Mouse (Mus musculus) liver, embryonic 15.5 days (tissue): ENCODE results near the gene Lrrk1. TPM values are rescaled to one million over a fixed set of nuclear protein-coding genes. Genes with fewer than 3 reads are reported as not detected.
A peak's percentile ranks its signal among the peaks of the same experiment; 100 is the strongest.

Experiments used
- ATAC-seq: fragments of 200-750 bp; cut with Nextera tagmentation; 2 replicates; pipeline ENCODE4 v1.8.0; 2017; ENCODE audit warnings: moderate number of reproducible peaks, mild to moderate bottlenecking, moderate library complexity; ENCODE audit not compliant: insufficient read depth
- H3K27ac ChIP-seq: fragments of 300-500 bp; sonication (generic); replicated peaks from 2 replicates; pipeline ENCODE4 v1.5.1; 2015; ENCODE audit warnings: mild to moderate bottlenecking, inconsistent platforms
- H3K27me3 ChIP-seq: fragments of 300-500 bp; sonication (generic); 2 replicates; pipeline ENCODE4 v1.6.1; 2015; ENCODE audit warnings: mild to moderate bottlenecking, inconsistent platforms
- H3K36me3 ChIP-seq: fragments of 300-500 bp; sonication (generic); replicated peaks from 2 replicates; pipeline ENCODE4 v1.6.1; 2015; ENCODE audit warnings: moderate library complexity, mild to moderate bottlenecking, inconsistent platforms
- H3K4me1 ChIP-seq: fragments of 300-500 bp; sonication (generic); replicated peaks from 2 replicates; pipeline ENCODE4 v1.6.1; 2015; ENCODE audit warnings: inconsistent platforms
- H3K4me2 ChIP-seq: fragments of 300-500 bp; sonication (generic); 2 replicates; pipeline ENCODE4 v1.6.1; 2015; ENCODE audit warnings: moderate library complexity, mild to moderate bottlenecking, inconsistent platforms
- H3K4me3 ChIP-seq: fragments of 300-500 bp; sonication (generic); replicated peaks from 2 replicates; pipeline ENCODE4 v1.5.1; 2015; ENCODE audit warnings: mild to moderate bottlenecking, inconsistent platforms
- H3K9ac ChIP-seq: fragments of 300-500 bp; sonication (generic); 2 replicates; pipeline ENCODE4 v1.6.1; 2015; ENCODE audit warnings: moderate library complexity, mild to moderate bottlenecking, inconsistent platforms
- H3K9me3 ChIP-seq: fragments of 300-500 bp; sonication (generic); replicated peaks from 2 replicates; pipeline ENCODE4 v1.6.1; 2016; ENCODE audit warnings: inconsistent platforms
- WGBS: fragments of 180-500 bp; shearing (Covaris S2); methylation state at CpG from one replicate; pipeline ENCODE4 v1.1.7; 2015; ENCODE audit warnings: mixed read lengths; ENCODE audit not compliant: insufficient replicate concordance; 5-methylcytosine and 5-hydroxymethylcytosine counted together
- polyA plus RNA-seq: library from polyadenylated mRNA; unstranded; fragments of >200 nt; fragmentation: Nextera tagmentation; extraction: Ambion mirVana; gene quantifications from 2 replicates; pipeline ENCODE4 v1.2.1, GENCODE M21; 2015

The Lrrk1 gene
- polyA plus RNA-seq, 1 experiment from 2014 or later: 4.7 TPM

- Histone ChIP-seq H3K9ac (peak overlapping the region; percentile 42), H3K9me3 (no peaks in the 10 kb centered on the region), H3K4me1 (peaks cover 27% of the 10 kb centered on the region), H3K4me3 (no peak overlapping the region), H3K4me2 (peak overlapping the region; percentile 54), H3K27ac (peak overlapping the region; percentile 85), H3K36me3 (peaks cover 11% of the 10 kb centered on the region), H3K27me3 (no peaks in the 10 kb centered on the region)
- peak; percentile 99 for ATAC-seq
- WGBS: 61% methylated on average over 6 of the region's 6 CpGs
These were observed 121.0 kb downstream of the Lrrk1 start for GRCm38 (mm10) chr7:66266942-66267850.

GRCm38 (mm10) chr7:66263421-66263820 is 124.7 kb downstream of the Lrrk1 start:
- H3K9me3 ChIP-seq: no peaks in the 10 kb centered on the region
- WGBS: 61% methylated on average over 5 of the region's 5 CpGs
- no peaks in the 10 kb centered on the region for H3K27me3 ChIP-seq
- no peak overlapping the region for H3K4me3 ChIP-seq
- peaks cover 31% of the 10 kb centered on the region for H3K4me1 ChIP-seq
- peaks cover 12% of the 10 kb centered on the region; the same call in 1 of the 2 replicates for H3K36me3 ChIP-seq
- H3K9ac ChIP-seq: no peak overlapping the region
- no peak overlapping the region for H3K27ac ChIP-seq
- no peak overlapping the region for H3K4me2 ChIP-seq
- no peak for ATAC-seq

- Histone ChIP-seq H3K27ac (no peak overlapping the region), H3K4me3 (no peak overlapping the region), H3K9me3 (no peaks in the 10 kb centered on the region), H3K4me1 (peaks cover 24% of the 10 kb centered on the region), H3K4me2 (no peak overlapping the region), H3K36me3 (peaks cover 12% of the 10 kb centered on the region; the same call in 1 of the 2 replicates), H3K9ac (no peak overlapping the region), H3K27me3 (no peaks in the 10 kb centered on the region)
- ATAC-seq: no peak
- 79% methylated on average over 13 of the region's 13 CpGs for WGBS
These were observed 125.5 kb downstream of the Lrrk1 start for GRCm38 (mm10) chr7:66262570-66263156.

DNA sequence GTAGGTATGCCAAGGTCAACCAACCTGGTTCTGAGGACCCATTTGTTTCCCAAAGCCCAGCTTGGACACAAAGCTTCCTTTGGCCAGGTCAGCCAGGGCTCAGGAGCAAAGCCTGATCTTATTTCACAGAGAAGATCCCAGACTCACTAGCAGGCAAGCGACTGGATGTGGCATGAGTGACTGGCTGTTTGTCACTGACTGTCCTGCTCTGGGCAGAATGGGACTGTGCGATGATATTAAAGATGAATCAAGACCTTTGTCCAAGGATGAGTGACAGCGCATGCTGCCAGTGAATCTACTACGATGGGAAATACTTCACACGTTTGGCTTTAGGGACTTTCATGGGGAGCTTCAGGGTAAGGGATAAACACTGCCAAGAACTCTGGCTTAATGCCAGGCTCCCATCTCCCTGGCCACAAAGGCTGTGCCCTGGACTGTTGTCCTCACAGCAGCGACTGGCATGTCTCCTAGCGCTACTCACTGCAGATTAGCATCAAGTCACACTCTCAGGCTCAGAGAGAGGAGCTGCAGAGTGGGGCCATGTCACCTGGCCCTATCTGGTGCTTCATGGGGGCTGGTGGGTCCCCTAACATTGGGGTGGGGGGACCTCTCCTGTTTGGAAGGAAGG is 127.3 kb downstream of the Lrrk1 start:
- Histone ChIP-seq H3K27ac (no peak overlapping the region), H3K4me1 (peaks cover 6% of the 10 kb centered on the region; the same call in 1 of the 2 replicates), H3K9ac (no peak overlapping the region), H3K9me3 (no peaks in the 10 kb centered on the region), H3K4me2 (no peak overlapping the region), H3K27me3 (no peaks in the 10 kb centered on the region), H3K36me3 (0 out of 2 replicates have a peak, but pooled peaks cover 12% of the 10 kb centered on the region), H3K4me3 (no peak overlapping the region)
- ATAC-seq: no peak
- WGBS: 79% methylated on average over 7 of the region's 7 CpGs

GRCm38 (mm10) chr7:66260295-66260694 is 127.9 kb downstream of the Lrrk1 start:
- Histone ChIP-seq H3K9me3 (no peaks in the 10 kb centered on the region), H3K36me3 (0 out of 2 replicates have a peak, but pooled peaks cover 12% of the 10 kb centered on the region), H3K4me3 (no peak overlapping the region), H3K9ac (no peak overlapping the region), H3K4me1 (peaks cover 6% of the 10 kb centered on the region; the same call in 1 of the 2 replicates), H3K27me3 (no peaks in the 10 kb centered on the region), H3K27ac (no peak overlapping the region), H3K4me2 (no peak overlapping the region)
- no peak for ATAC-seq
- WGBS: 67% methylated on average over 8 of the region's 8 CpGs

GRCm38 (mm10) chr7:66259436-66260206 is 128.5 kb downstream of the Lrrk1 start:
- no peak overlapping the region for H3K9ac ChIP-seq
- H3K4me1 ChIP-seq: peaks cover 6% of the 10 kb centered on the region; the same call in 1 of the 2 replicates
- no peaks in the 10 kb centered on the region for H3K27me3 ChIP-seq
- H3K9me3 ChIP-seq: no peaks in the 10 kb centered on the region
- WGBS: 82% methylated on average over 14 of the region's 14 CpGs
- H3K36me3 ChIP-seq: 0 out of 2 replicates have a peak, but pooled peaks cover 12% of the 10 kb centered on the region
- no peak overlapping the region for H3K4me3 ChIP-seq
- H3K4me2 ChIP-seq: no peak overlapping the region
- H3K27ac ChIP-seq: no peak overlapping the region
- ATAC-seq: no peak

DNA sequence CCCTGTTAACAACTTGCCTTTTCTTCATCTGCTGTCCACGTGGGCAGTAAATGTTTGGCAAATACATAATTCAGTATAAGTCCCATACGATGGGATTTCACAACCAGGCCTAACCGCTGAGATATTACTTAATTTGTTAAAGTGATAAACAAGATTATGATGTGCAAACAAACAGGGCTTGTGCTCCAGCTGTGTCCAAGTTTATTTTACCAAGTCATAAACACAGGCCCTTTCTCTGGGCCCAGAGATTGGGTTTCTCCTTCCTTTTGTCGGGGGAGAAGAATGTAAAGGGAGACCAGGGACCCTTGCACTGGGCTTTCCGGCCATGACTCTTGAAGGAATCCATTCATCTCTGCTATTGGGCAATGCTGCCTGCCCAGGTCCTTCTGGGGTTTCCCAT is 129.2 kb downstream of the Lrrk1 start:
- H3K36me3 ChIP-seq: 0 out of 2 replicates have a peak, but pooled peaks cover 12% of the 10 kb centered on the region
- no peaks in the 10 kb centered on the region for H3K9me3 ChIP-seq
- peaks cover 7% of the 10 kb centered on the region for H3K4me1 ChIP-seq
- H3K27ac ChIP-seq: no peak overlapping the region
- no peak overlapping the region for H3K9ac ChIP-seq
- H3K4me3 ChIP-seq: no peak overlapping the region
- ATAC-seq: no peak
- 63% methylated on average over 5 of the region's 5 CpGs for WGBS
- H3K4me2 ChIP-seq: no peak overlapping the region
- H3K27me3 ChIP-seq: no peaks in the 10 kb centered on the region

DNA sequence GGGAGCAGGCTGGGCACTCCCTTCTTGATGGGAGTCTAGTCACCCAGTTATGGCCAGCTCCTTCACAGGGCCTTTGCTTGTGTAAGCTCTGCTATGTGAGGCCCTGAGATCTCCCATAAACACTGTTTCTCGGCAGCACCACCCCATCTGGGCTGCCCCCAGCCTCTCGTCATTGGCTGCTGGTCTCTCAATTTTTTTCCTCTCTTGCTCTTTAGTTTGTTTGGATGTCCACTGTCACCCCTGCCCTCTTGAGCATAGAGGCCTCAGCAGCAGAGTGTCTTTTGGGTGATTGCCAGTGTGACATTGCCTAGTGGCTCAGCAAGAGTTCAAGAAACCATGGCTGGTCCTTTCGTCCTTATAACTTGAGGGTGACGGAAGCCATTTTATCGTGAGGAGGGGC is 130.9 kb downstream of the Lrrk1 start:
- no peak overlapping the region for H3K4me2 ChIP-seq
- H3K9me3 ChIP-seq: no peaks in the 10 kb centered on the region
- WGBS: 76% methylated on average over 5 of the region's 5 CpGs
- H3K27me3 ChIP-seq: no peaks in the 10 kb centered on the region
- H3K4me1 ChIP-seq: peaks cover 23% of the 10 kb centered on the region
- no peak for ATAC-seq
- 0 out of 2 replicates have a peak, but pooled peaks cover 12% of the 10 kb centered on the region for H3K36me3 ChIP-seq
- no peak overlapping the region for H3K9ac ChIP-seq
- no peak overlapping the region for H3K27ac ChIP-seq
- no peak overlapping the region for H3K4me3 ChIP-seq

- no peaks in the 10 kb centered on the region for H3K27me3 ChIP-seq
- H3K4me3 ChIP-seq: no peak overlapping the region
- 0 out of 2 replicates have a peak, but pooled peaks cover 8% of the 10 kb centered on the region for H3K36me3 ChIP-seq
- H3K4me1 ChIP-seq: peaks cover 24% of the 10 kb centered on the region
- no peak overlapping the region for H3K9ac ChIP-seq
- H3K9me3 ChIP-seq: no peaks in the 10 kb centered on the region
- H3K4me2 ChIP-seq: no peak overlapping the region
- WGBS: 69% methylated on average over 5 of the region's 5 CpGs
- ATAC-seq: no peak
- no peak overlapping the region for H3K27ac ChIP-seq
These were observed 131.7 kb downstream of the Lrrk1 start for GRCm38 (mm10) chr7:66256441-66256840.

DNA sequence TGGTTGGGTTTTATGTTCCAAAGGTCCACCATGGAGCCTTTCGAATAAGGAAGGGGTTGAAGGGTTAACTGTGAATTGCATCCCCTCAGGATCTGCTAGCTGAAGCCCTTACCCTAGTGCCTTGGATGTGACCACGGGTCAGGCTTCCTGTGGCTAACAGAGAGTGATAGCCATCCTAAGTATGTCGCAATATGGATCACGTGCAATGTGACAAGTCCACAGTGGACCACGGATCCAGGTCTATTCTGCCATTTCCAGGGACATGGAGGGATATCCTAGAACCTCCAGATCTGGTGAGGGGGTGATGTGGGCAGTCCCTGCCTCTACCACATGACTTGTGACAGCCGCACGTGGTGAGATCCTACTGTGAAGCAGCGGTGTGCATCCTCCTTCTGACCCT is 133.2 kb downstream of the Lrrk1 start:
- H3K27ac ChIP-seq: no peak overlapping the region
- H3K36me3 ChIP-seq: 0 out of 2 replicates have a peak, but pooled peaks cover 8% of the 10 kb centered on the region
- H3K9ac ChIP-seq: no peak overlapping the region
- no peak overlapping the region for H3K4me3 ChIP-seq
- no peaks in the 10 kb centered on the region for H3K27me3 ChIP-seq
- H3K4me1 ChIP-seq: peaks cover 23% of the 10 kb centered on the region
- ATAC-seq: no peak
- 62% methylated on average over 8 of the region's 8 CpGs for WGBS
- H3K4me2 ChIP-seq: no peak overlapping the region
- H3K9me3 ChIP-seq: no peaks in the 10 kb centered on the region
